Mouse (Mus musculus): ENCODE measurements at regions not wholly inside any gene's neighbourhood (a gene's known extent, or its start where the extent isn't known, plus 50 kb on each side); places are given as distances from the start of the nearest gene placed in this dataset.

DNA sequence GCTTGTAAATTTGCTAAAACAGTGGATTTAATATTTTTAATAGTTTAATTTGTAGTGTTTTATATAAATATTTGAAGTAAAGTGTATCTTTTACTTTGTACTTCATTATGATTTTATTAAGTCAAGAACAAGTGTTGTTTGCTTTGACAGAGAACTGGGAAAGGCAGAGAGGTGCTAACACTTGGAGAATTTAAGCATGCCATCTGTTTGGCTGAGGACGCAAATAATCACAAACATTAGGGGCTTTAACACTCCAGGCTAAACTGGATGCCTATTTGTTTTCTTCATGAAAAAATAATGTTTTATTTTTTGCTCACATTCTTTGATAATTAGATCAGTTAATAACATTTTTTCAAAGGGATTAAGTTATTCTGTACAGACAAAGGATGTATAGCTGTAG, 193.6 kb upstream of the 4921530L21Rik start:
- TF ChIP-seq POLR2A (IDR thresholded peaks at IDR 0.05; ENCODE audit: borderline replicate concordance, low read depth, low read length) (no peak), CTCF (IDR thresholded peaks at IDR 0.05; ENCODE audit: low read depth, low read length) (no peak)
